Mouse (Mus musculus): Measurements from ENCODE around the gene Tpsb2. TPM values are rescaled to one million over a fixed set of nuclear protein-coding genes. Genes with fewer than 3 reads are reported as not detected.

The Tpsb2 gene
- polyA plus RNA-seq, 1 experiment from 2014 or later: 0.19 TPM

DNA sequence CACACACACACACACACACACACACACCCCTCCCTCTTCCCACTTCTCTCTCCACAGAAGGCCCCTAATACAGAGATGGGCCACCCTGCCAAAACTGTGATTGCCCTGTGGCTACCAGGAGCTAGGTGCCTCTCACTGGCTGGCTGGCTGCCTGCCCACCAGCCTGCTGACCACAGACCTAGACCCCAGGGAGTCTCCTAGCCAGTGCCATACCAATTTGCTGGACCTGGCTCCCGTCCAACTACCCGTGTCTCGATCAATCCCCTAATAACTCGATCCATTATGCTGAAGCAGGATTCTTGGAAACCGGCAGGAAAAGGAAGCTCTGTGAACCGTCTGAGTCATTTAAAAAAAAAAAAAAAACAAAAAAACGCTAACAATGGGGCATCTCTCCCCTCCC lies 44.7 kb downstream of the Tpsb2 start:
- Histone ChIP-seq H3K4me1 (ENCODE audit: control insufficient read depth, insufficient read depth, low read depth, low read length) (peaks cover 52% of the 10 kb centered on the region), H3K36me3 (ENCODE audit: control insufficient read depth, insufficient read depth, low read length) (no peaks in the 10 kb centered on the region), H3K27ac (ENCODE audit: low read depth, low read length) (peak overlapping the region; percentile 13; the same call in 1 of the 2 replicates), H3K9ac (ENCODE audit: low read depth, low read length) (no peak overlapping the region), H3K4me3 (ENCODE audit: low read length) (no peak overlapping the region), H3K27me3 (replicated peaks; ENCODE audit: control insufficient read depth, insufficient read depth, low read length) (no peaks in the 10 kb centered on the region), H3K4me2 (ENCODE audit: low read length) (no peak overlapping the region), H3K9me3 (ENCODE audit: control insufficient read depth, low read length) (no peaks in the 10 kb centered on the region)
- WGBS: 17% methylated on average over 7 of the region's 7 CpGs
- ATAC-seq: no peak

DNA sequence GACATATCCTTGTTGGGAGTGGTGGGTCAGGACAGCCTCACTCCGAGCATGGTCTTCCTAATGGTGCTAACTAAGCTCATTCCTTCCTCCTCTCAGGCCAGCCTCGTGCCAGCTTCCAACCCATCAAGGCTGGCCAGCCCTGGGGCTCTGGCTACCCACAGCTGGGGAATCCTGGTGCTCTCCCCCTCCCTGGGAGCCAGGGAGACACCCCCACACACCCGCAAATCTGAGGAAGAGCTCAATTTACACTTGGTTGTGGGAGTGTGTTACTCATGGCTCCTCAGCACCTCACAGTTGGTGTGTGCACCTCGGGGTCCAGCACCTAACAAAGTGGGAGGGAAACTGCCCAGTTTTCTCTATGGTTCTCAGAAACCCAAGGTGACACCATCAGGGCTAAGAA lies 45.1 kb downstream of the Tpsb2 start:
- H3K27ac ChIP-seq (ENCODE audit: low read depth, low read length): no peak overlapping the region; the same call in 1 of the 2 replicates
- 59% methylated on average over 4 of the region's 4 CpGs for WGBS
- H3K4me2 ChIP-seq (ENCODE audit: low read length): no peak overlapping the region
- no peaks in the 10 kb centered on the region for H3K27me3 ChIP-seq (replicated peaks; ENCODE audit: control insufficient read depth, insufficient read depth, low read length)
- ATAC-seq: no peak
- no peak overlapping the region for H3K4me3 ChIP-seq (ENCODE audit: low read length)
- H3K4me1 ChIP-seq (ENCODE audit: control insufficient read depth, insufficient read depth, low read depth, low read length): peaks cover 52% of the 10 kb centered on the region
- no peaks in the 10 kb centered on the region for H3K36me3 ChIP-seq (ENCODE audit: control insufficient read depth, insufficient read depth, low read length)
- H3K9me3 ChIP-seq (ENCODE audit: control insufficient read depth, low read length): no peaks in the 10 kb centered on the region
- H3K9ac ChIP-seq (ENCODE audit: low read depth, low read length): no peak overlapping the region

DNA sequence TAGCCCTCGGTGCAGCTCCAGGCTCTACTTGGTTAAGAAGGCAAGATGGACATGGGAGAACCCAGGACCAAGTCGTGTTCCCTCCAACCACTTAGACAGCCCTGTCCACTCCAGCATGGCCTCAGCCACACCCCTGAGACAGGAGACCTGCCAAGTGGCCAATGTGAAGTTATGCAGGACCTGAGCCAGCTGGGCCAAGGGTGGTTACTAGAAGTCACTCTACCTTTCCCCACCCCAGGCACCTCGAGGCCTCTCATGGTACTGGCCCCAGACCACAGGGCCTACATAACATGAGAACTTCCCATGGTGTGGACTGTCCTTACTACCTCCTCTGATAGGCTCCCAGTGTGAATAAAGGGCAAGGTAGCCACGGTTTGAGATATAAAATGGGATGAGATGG lies 48.1 kb downstream of the Tpsb2 start:
- Histone ChIP-seq H3K4me3 (ENCODE audit: low read length) (no peak overlapping the region), H3K36me3 (ENCODE audit: control insufficient read depth, insufficient read depth, low read length) (no peaks in the 10 kb centered on the region), H3K4me2 (ENCODE audit: low read length) (no peak overlapping the region), H3K9ac (ENCODE audit: low read depth, low read length) (no peak overlapping the region), H3K9me3 (ENCODE audit: control insufficient read depth, low read length) (no peaks in the 10 kb centered on the region), H3K27me3 (replicated peaks; ENCODE audit: control insufficient read depth, insufficient read depth, low read length) (no peaks in the 10 kb centered on the region), H3K4me1 (ENCODE audit: control insufficient read depth, insufficient read depth, low read depth, low read length) (peaks cover 56% of the 10 kb centered on the region), H3K27ac (ENCODE audit: low read depth, low read length) (no peak overlapping the region)
- WGBS: 76% methylated on average over 4 of the region's 4 CpGs
- ATAC-seq: no peak

DNA sequence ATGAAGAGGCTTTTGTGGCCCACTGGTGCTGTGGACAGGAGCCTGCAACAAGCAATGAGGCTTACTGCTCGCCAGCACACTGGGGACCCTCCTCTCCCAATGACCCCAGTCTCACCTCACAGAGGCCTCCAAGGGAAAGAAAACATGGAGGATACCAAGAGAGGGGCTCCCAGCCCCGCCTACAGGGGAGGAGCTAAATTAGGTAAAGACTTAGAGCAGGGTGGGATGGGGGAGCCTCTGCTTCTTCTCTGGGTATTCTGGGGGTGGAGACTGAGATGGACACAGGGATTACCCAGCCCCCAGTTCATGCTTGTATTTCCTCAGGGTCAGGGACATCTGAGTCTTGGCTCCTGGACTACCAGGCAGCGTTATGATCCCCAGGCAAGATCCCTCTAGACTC lies 48.8 kb downstream of the Tpsb2 start:
- Histone ChIP-seq H3K27ac (ENCODE audit: low read depth, low read length) (peak overlapping the region; percentile 39; the same call in 1 of the 2 replicates), H3K9me3 (ENCODE audit: control insufficient read depth, low read length) (no peaks in the 10 kb centered on the region), H3K27me3 (replicated peaks; ENCODE audit: control insufficient read depth, insufficient read depth, low read length) (no peaks in the 10 kb centered on the region), H3K36me3 (ENCODE audit: control insufficient read depth, insufficient read depth, low read length) (no peaks in the 10 kb centered on the region), H3K4me2 (ENCODE audit: low read length) (no peak overlapping the region), H3K4me3 (ENCODE audit: low read length) (no peak overlapping the region), H3K9ac (ENCODE audit: low read depth, low read length) (no peak overlapping the region), H3K4me1 (ENCODE audit: control insufficient read depth, insufficient read depth, low read depth, low read length) (peaks cover 55% of the 10 kb centered on the region)
- ATAC-seq: no peak
- 30% methylated on average over 3 of the region's 3 CpGs for WGBS

DNA sequence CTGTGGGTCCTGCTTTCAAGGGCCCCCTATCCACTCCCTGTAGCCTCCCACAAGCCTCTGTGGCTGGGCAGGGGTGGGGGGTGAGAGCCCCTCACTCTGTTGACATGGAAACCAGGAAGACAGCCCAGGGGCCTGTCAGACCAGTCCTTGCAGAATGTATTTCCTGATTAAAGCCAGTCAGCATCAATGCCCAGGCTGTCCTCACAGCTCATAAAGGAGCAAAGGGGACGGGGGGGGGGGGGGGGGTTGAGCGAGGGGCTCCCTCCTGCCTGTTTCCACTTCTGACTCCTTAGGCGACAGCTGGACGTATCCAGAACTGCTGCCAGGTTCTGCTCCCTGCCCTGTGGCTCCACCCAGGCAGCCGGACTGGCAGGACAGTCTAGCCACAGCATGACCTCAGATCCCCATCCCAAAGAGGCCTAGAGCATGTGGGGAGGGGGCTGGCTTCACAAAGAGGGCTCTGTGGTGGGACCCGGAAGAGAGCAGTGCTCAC lies 49.4 kb downstream of the Tpsb2 start:
- ATAC-seq: peak; percentile 25
- H3K4me2 ChIP-seq (ENCODE audit: low read length): no peak overlapping the region; the same call in 1 of the 2 replicates
- peak overlapping the region; percentile 27; the same call in 1 of the 2 replicates for H3K9ac ChIP-seq (ENCODE audit: low read depth, low read length)
- H3K4me1 ChIP-seq (ENCODE audit: control insufficient read depth, insufficient read depth, low read depth, low read length): peaks cover 54% of the 10 kb centered on the region
- no peaks in the 10 kb centered on the region for H3K27me3 ChIP-seq (replicated peaks; ENCODE audit: control insufficient read depth, insufficient read depth, low read length)
- no peaks in the 10 kb centered on the region for H3K36me3 ChIP-seq (ENCODE audit: control insufficient read depth, insufficient read depth, low read length)
- WGBS: 7% methylated on average over 6 of the region's 6 CpGs
- H3K4me3 ChIP-seq (ENCODE audit: low read length): no peak overlapping the region
- no peaks in the 10 kb centered on the region for H3K9me3 ChIP-seq (ENCODE audit: control insufficient read depth, low read length)
- H3K27ac ChIP-seq (ENCODE audit: low read depth, low read length): peak overlapping the region; percentile 39

DNA sequence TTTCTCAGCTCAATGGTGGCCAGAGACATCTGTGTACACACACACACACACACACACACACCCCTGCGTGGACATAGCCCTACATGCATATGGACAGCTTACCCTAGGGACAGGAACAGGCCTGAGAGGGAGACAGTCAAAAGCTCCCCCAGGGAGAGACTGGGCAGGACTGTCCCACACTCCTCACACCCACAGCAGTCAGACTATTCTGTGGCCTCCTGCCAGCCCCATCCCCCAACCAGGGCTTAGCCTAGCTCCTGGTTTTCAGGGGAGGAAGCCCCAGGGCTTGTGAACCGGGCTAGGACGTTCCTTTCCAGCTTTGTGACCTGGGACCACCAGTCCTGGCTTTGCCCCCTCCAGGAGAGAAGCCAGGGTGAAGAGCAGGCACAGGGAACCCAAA lies 50.1 kb downstream of the Tpsb2 start:
- no peak overlapping the region for H3K27ac ChIP-seq (ENCODE audit: low read depth, low read length)
- no peak overlapping the region for H3K4me3 ChIP-seq (ENCODE audit: low read length)
- H3K9me3 ChIP-seq (ENCODE audit: control insufficient read depth, low read length): no peaks in the 10 kb centered on the region
- 6% methylated on average over 3 of the region's 3 CpGs for WGBS
- peaks cover 49% of the 10 kb centered on the region for H3K4me1 ChIP-seq (ENCODE audit: control insufficient read depth, insufficient read depth, low read depth, low read length)
- no peak overlapping the region for H3K9ac ChIP-seq (ENCODE audit: low read depth, low read length)
- H3K36me3 ChIP-seq (ENCODE audit: control insufficient read depth, insufficient read depth, low read length): no peaks in the 10 kb centered on the region
- H3K4me2 ChIP-seq (ENCODE audit: low read length): no peak overlapping the region
- ATAC-seq: peak; percentile 3; the same call in 1 of the 2 replicates
- no peaks in the 10 kb centered on the region for H3K27me3 ChIP-seq (replicated peaks; ENCODE audit: control insufficient read depth, insufficient read depth, low read length)

DNA sequence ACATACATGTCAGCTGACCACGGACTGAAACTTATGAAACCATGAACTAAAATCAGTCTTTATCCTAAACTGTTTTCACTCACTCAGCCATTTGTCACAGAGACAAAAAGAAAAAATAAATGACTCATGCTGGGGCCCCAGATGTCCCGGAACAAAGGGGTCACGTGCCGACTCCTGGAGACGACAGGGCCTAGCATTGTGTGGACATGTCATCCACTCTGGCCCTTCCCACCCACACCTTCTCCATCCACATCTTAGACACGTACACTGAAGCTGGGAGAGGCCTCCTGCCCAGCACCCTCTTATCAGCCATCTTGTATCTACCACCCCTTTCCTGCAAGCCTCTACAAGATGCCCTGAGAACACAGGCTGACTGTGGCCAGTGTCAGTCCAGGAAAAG lies 51.9 kb downstream of the Tpsb2 start:
- Histone ChIP-seq H3K36me3 (ENCODE audit: control insufficient read depth, insufficient read depth, low read length) (no peaks in the 10 kb centered on the region; the same call in 1 of the 2 replicates), H3K9me3 (ENCODE audit: control insufficient read depth, low read length) (no peaks in the 10 kb centered on the region), H3K4me3 (ENCODE audit: low read length) (no peak overlapping the region), H3K4me2 (ENCODE audit: low read length) (no peak overlapping the region), H3K27me3 (replicated peaks; ENCODE audit: control insufficient read depth, insufficient read depth, low read length) (no peaks in the 10 kb centered on the region), H3K27ac (ENCODE audit: low read depth, low read length) (no peak overlapping the region), H3K4me1 (ENCODE audit: control insufficient read depth, insufficient read depth, low read depth, low read length) (peaks cover 48% of the 10 kb centered on the region), H3K9ac (ENCODE audit: low read depth, low read length) (no peak overlapping the region)
- no peak for ATAC-seq
- 41% methylated on average over 6 of the region's 6 CpGs for WGBS

Other genes with a start within 250 kb of the Tpsb2 start
- 0.49 TPM in 1 of 2 replicates, not detected in the other for gene Ptx4, start 245.5 kb upstream of the Tpsb2 start, polyA plus RNA-seq (2015; fragmentation: Nextera tagmentation; extraction: Ambion mirVana)
- gene Clcn7, start 232.9 kb upstream of the Tpsb2 start, polyA plus RNA-seq (2015; fragmentation: Nextera tagmentation; extraction: Ambion mirVana): 28.9 and 34.3 TPM in 2 replicates
- not detected in 2 replicates for gene Ccdc154, start 203.8 kb upstream of the Tpsb2 start, polyA plus RNA-seq (2015; fragmentation: Nextera tagmentation; extraction: Ambion mirVana)
- gene Gm38655, start 190.8 kb upstream of the Tpsb2 start, polyA plus RNA-seq (2015; fragmentation: Nextera tagmentation; extraction: Ambion mirVana): not detected in 2 replicates
- 33.8 and 34.1 TPM in 2 replicates for gene BC003965, start 181.8 kb upstream of the Tpsb2 start, polyA plus RNA-seq (2015; fragmentation: Nextera tagmentation; extraction: Ambion mirVana)
- gene Unkl, start 177.9 kb upstream of the Tpsb2 start, polyA plus RNA-seq (2015; fragmentation: Nextera tagmentation; extraction: Ambion mirVana): 16.0 and 17.6 TPM in 2 replicates
- 110 and 114 TPM in 2 replicates for gene Gnptg, start 126.2 kb upstream of the Tpsb2 start, polyA plus RNA-seq (2015; fragmentation: Nextera tagmentation; extraction: Ambion mirVana)
- gene Tsr3, start 126.1 kb upstream of the Tpsb2 start, polyA plus RNA-seq (2015; fragmentation: Nextera tagmentation; extraction: Ambion mirVana): 57.4 and 58.2 TPM in 2 replicates
- 23.4 and 26.0 TPM in 2 replicates for gene Baiap3, start 109.9 kb upstream of the Tpsb2 start, polyA plus RNA-seq (2015; fragmentation: Nextera tagmentation; extraction: Ambion mirVana)
- 409 and 435 TPM in 2 replicates for gene Ube2i, start 91.7 kb upstream of the Tpsb2 start, polyA plus RNA-seq (2015; fragmentation: Nextera tagmentation; extraction: Ambion mirVana)
- not detected in 2 replicates for gene Prss34, start 67.9 kb upstream of the Tpsb2 start, polyA plus RNA-seq (2015; fragmentation: Nextera tagmentation; extraction: Ambion mirVana)
- not detected in 2 replicates for gene Prss28, start 57.7 kb upstream of the Tpsb2 start, polyA plus RNA-seq (2015; fragmentation: Nextera tagmentation; extraction: Ambion mirVana)
- not detected in 2 replicates for gene Prss29, start 47.7 kb upstream of the Tpsb2 start, polyA plus RNA-seq (2015; fragmentation: Nextera tagmentation; extraction: Ambion mirVana)
- gene Tpsab1, start 20.7 kb upstream of the Tpsb2 start, polyA plus RNA-seq (2015; fragmentation: Nextera tagmentation; extraction: Ambion mirVana): not detected in 2 replicates
- 0.43 and 0.55 TPM in 2 replicates for gene Tpsg1, start 3.0 kb downstream of the Tpsb2 start, polyA plus RNA-seq (2015; fragmentation: Nextera tagmentation; extraction: Ambion mirVana)
- 5.9 and 6.2 TPM in 2 replicates for gene Cacna1h, start 67.5 kb downstream of the Tpsb2 start, polyA plus RNA-seq (2015; fragmentation: Nextera tagmentation; extraction: Ambion mirVana)
- gene Tekt4, start 88.3 kb downstream of the Tpsb2 start, polyA plus RNA-seq (2015; fragmentation: Nextera tagmentation; extraction: Ambion mirVana): 1.4 and 1.9 TPM in 2 replicates
- 1.0 TPM in 2 replicates for gene Sstr5, start 131.0 kb downstream of the Tpsb2 start, polyA plus RNA-seq (2015; fragmentation: Nextera tagmentation; extraction: Ambion mirVana)
- gene Sox8, start 204.4 kb downstream of the Tpsb2 start, polyA plus RNA-seq (2015; fragmentation: Nextera tagmentation; extraction: Ambion mirVana): 24.2 and 25.1 TPM in 2 replicates
- 27.7 and 28.2 TPM in 2 replicates for gene Lmf1, start 212.8 kb downstream of the Tpsb2 start, polyA plus RNA-seq (2015; fragmentation: Nextera tagmentation; extraction: Ambion mirVana)

All from hindbrain, embryonic 16.5 days (tissue).